Mouse (Mus musculus) kidney, adult 2 months (tissue): ENCODE results near the gene Wscd1. TPM values are rescaled to one million over a fixed set of nuclear protein-coding genes. Genes with fewer than 3 reads are reported as not detected.
"Not testable (repeated sequence)": the region's sequence is repeated elsewhere in the genome, so short reads cannot be mapped to it uniquely, and the experiment has no call there.

Experiments
- DNase-seq: peaks from one replicate; pipeline ENCODE4 v3.0.0; 2021
- H3K27ac ChIP-seq: fragments of 200-500 bp; 2 replicates; pipeline ENCODE4 v1.5.1; 2012; ENCODE audit warnings: low read depth, low read length, control low read depth, inconsistent platforms; ENCODE audit not compliant: insufficient read depth
- H3K27me3 ChIP-seq: fragments of 200-500 bp; replicated peaks from 2 replicates; pipeline ENCODE4 v1.6.1; 2012; ENCODE audit warnings: mild to moderate bottlenecking, moderate library complexity, low read length, inconsistent platforms; ENCODE audit not compliant: control insufficient read depth, insufficient read depth
- H3K36me3 ChIP-seq: fragments of 200-500 bp; 2 replicates; pipeline ENCODE4 v1.6.1; 2012; ENCODE audit warnings: mild to moderate bottlenecking, moderate library complexity, low read length, inconsistent platforms; ENCODE audit not compliant: control insufficient read depth, insufficient read depth
- H3K4me1 ChIP-seq: fragments of 200-500 bp; 2 replicates; pipeline ENCODE4 v1.6.1; 2011; ENCODE audit warnings: low read length; ENCODE audit not compliant: control insufficient read depth, insufficient read depth
- H3K4me3 ChIP-seq: fragments of 200-500 bp; 2 replicates; pipeline ENCODE4 v1.5.1; 2011; ENCODE audit warnings: mild to moderate bottlenecking, low read depth, low read length, control low read depth; ENCODE audit not compliant: insufficient read depth
- CTCF ChIP-seq: fragments of 200-500 bp; conservative IDR thresholded peaks from 2 replicates; pipeline ENCODE4 v1.5.1; 2011; ENCODE audit warnings: low read depth, mild to moderate bottlenecking, control low read depth, low read length, moderate library complexity, mixed read lengths; ENCODE audit not compliant: insufficient read depth, insufficient read length
- POLR2A ChIP-seq: fragments of 200-500 bp; IDR thresholded peaks from one replicate; pipeline ENCODE4 v1.6.1; 2011; ENCODE audit warnings: low read depth, low read length, control low read depth
- WGBS: fragments of 180-500 bp; shearing (Covaris S2); methylation state at CpG from one replicate; pipeline ENCODE4 v1.1.7; 2018; 5-methylcytosine and 5-hydroxymethylcytosine counted together
- polyA plus RNA-seq: library from polyadenylated mRNA; depleted of rRNA; stranded (reverse); fragments of >200 nt; gene quantifications from 2 replicates; pipeline ENCODE4 v1.2.3, GENCODE M21; 2012

The Wscd1 gene
- polyA plus RNA-seq, 1 experiment, result 12.5 TPM

DNA sequence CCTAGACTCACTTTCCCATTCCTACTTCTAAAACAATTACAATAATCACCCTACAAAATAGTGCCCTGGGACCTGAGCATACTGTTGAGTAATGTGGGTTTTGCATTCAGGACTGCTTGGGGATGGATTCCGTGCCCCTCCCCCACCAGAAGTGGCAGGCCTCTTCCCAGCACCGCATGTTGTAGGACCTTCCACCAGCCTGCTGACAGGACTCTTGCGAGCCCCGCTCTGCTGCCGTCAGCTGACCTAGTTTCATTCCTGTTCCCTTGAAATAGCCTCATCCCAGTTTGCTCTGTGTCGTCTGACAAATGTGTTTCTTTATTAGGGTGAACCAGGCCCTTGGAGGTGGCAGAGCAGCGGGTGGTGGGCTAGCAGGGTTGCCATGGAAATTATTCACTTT is 64.8 kb downstream of the Wscd1 start:
- 75% methylated on average over 7 of the region's 7 CpGs for WGBS
- DNase-seq, result no peak
- H3K4me1 ChIP-seq, result peaks cover 4% of the 10 kb centered on the region; the same call in 1 of the 2 replicates
- no peak for TF ChIP-seq POLR2A
- TF ChIP-seq CTCF, result no peak
- no peaks in the 10 kb centered on the region for H3K36me3 ChIP-seq
- H3K4me3 ChIP-seq, result no peak overlapping the region
- H3K27ac ChIP-seq, result no peak overlapping the region
- H3K27me3 ChIP-seq, result no peaks in the 10 kb centered on the region

DNA sequence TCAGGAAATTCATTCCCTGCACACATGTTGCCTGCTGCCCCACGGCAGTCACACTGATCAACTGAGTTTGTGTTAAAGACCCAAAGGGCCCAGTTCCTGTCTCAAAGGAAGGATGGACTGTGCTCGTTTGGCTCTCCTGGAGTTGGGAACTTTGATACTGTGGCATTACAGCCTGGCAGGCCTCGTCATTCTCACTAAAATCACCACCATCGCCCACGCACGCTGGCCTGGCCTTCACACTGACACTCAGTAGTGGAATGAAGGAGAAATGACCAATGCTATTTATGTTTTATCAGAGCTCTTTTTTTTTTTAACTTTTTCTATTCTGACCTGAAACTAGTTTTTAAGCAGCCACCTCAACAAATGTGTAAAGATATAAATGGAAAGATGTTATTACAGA is 65.6 kb downstream of the Wscd1 start:
- peaks cover 4% of the 10 kb centered on the region; the same call in 1 of the 2 replicates for H3K4me1 ChIP-seq
- WGBS, result 79% methylated on average over 6 of the region's 6 CpGs
- TF ChIP-seq CTCF (no peak), POLR2A (no peak)
- H3K36me3 ChIP-seq, result no peaks in the 10 kb centered on the region
- no peak for DNase-seq
- H3K27me3 ChIP-seq, result no peaks in the 10 kb centered on the region
- no peak overlapping the region for H3K27ac ChIP-seq
- no peak overlapping the region for H3K4me3 ChIP-seq

DNA sequence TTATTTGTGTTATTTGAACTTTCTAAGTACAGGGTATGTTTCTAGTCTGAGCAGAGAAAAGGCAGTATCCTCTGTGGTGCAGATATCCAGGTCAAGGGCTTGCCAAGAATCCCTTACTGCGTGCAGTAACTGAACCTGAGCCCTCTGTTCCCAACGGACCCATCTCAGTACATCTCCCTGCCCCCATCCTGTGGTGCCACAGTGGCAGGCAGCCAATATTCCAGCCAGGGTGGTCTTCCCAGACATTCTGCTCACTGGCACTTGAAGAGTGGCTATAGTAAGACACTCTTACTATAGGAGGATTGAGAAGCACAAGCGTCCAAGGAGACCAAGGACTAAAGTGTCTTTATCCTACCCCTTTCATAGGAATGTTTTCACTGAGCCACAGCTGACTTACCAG is 67.2 kb downstream of the Wscd1 start:
- Histone ChIP-seq H3K4me3 (no peak overlapping the region), H3K27ac (peak overlapping the region; percentile 59), H3K36me3 (no peaks in the 10 kb centered on the region), H3K4me1 (peaks cover 4% of the 10 kb centered on the region; the same call in 1 of the 2 replicates), H3K27me3 (no peaks in the 10 kb centered on the region)
- WGBS, result 63% methylated on average over 3 of the region's 3 CpGs
- DNase-seq, result peak; percentile 3
- no peak for TF ChIP-seq POLR2A
- TF ChIP-seq CTCF, result no peak

DNA sequence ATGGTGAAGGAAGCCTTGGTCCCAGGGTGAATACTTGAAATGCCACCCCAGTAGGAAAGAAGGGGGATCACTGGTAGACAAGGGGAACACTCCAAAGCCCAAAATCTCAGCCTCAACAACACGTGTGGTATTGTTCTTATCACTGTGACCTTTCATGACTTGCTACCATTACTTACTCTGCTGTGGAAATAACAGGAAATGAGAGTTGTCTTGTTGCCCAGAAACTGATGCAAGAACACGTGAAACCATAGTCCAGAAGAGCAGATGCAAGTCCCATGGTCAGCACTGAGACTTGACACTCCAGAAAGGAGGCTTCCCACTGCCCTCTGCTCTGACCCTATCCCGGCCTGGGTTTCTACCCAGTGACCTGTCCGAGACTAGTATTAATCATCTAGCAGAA is 67.6 kb downstream of the Wscd1 start:
- TF ChIP-seq CTCF, result no peak
- no peak for TF ChIP-seq POLR2A
- Histone ChIP-seq H3K4me3 (no peak overlapping the region), H3K4me1 (peaks cover 4% of the 10 kb centered on the region; the same call in 1 of the 2 replicates), H3K27ac (peak overlapping the region; percentile 59), H3K27me3 (no peaks in the 10 kb centered on the region), H3K36me3 (no peaks in the 10 kb centered on the region)
- 52% methylated on average over 4 of the region's 4 CpGs for WGBS
- peak; percentile 74 for DNase-seq

DNA sequence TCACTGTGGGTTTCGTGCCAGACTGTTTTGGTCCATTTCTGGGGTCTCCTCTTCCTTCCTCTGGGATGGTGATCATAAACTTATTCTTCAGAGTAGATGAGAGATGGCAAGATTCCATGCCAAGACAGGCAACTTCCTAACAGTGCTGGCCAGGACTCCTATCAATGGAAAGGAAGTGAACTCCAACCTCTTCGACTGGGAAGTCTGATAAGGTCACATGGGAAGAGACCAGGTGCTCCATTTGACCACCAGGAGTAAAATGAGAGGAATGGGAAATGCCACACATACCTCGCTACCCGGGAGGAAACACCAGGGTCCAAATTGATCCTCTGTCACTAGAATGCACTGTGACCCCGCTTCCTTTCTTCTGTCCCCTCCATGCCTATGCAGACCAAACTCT is 68.4 kb downstream of the Wscd1 start:
- Histone ChIP-seq H3K4me3 (no peak overlapping the region), H3K4me1 (peaks cover 4% of the 10 kb centered on the region; the same call in 1 of the 2 replicates), H3K27me3 (no peaks in the 10 kb centered on the region), H3K27ac (peak overlapping the region; percentile 41), H3K36me3 (no peaks in the 10 kb centered on the region)
- TF ChIP-seq POLR2A (no peak), CTCF (no peak)
- peak; percentile 62 for DNase-seq
- WGBS, result 50% methylated on average over 5 of the region's 5 CpGs

DNA sequence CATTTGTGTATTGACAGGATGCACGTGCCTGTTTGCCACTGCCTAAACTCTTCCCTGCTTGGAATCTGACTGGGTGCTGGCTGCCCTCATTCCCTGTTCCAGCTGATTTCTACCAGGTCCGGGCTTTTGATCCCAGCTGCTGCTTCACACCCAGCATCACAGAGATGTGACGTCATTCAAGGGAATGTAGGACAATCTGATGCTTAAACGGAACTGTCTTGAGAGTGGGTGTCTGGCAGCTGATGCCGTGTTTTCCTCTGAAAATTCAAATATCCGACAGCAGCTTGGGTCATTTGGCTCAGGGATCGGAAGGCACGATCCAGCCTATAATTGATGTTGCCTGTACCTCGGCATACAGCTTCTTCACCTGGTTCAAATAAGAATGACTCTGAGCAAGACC is 70.2 kb downstream of the Wscd1 start:
- 74% methylated on average over 9 of the region's 9 CpGs for WGBS
- TF ChIP-seq CTCF (no peak), POLR2A (no peak)

DNA sequence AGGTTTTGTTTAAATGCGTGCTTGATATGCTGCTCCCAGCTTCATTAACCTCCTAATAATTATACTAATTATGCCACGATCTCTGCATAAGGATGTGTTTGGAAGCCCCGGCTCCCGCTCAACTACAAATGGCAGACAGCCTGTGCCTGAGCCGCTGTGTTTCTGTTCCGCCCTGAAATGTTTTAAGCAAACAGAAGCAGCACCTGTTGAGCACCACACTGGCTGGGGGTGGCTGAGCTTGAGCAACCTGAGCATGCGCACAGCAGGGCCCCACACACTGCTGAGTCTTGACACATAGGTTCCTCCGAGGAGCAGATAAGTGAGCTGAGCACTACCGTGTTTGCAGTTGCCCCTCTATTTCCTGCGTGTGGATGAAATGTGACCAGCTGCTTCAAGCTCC is 71.1 kb downstream of the Wscd1 start:
- Histone ChIP-seq H3K27me3 (no peaks in the 10 kb centered on the region), H3K4me1 (peaks cover 4% of the 10 kb centered on the region; the same call in 1 of the 2 replicates), H3K27ac (no peak overlapping the region), H3K4me3 (no peak overlapping the region), H3K36me3 (no peaks in the 10 kb centered on the region)
- TF ChIP-seq POLR2A (no peak), CTCF (no peak)
- DNase-seq, result no peak
- 52% methylated on average over 10 of the region's 10 CpGs for WGBS

More for the DNA sequence above, 70.2 kb downstream of the Wscd1 start:
- Histone ChIP-seq H3K27me3 (no peaks in the 10 kb centered on the region), H3K4me1 (peaks cover 4% of the 10 kb centered on the region; the same call in 1 of the 2 replicates), H3K36me3 (no peaks in the 10 kb centered on the region), H3K27ac (no peak overlapping the region), H3K4me3 (no peak overlapping the region)
- no peak for DNase-seq

DNA sequence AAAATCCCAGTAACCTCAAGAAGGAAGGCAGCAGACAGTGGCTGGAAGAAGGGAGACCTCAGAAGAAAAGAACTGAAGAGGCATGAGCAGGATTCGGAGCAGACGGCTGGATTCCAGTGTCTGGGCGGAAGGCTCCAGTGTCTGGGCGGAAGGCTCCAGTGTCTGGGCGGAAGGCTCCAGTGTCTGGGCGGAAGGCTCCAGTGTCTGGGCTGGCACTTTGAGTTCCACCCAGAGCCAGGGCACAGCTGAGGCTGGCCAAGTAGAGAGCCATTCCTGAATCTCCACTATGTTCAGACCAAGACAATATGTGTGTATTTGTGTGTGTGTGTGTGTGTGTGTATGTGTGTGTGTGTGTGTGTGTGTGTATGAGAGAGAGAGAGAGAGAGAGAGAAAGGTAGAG is 71.8 kb downstream of the Wscd1 start:
- DNase-seq, H3K27me3 ChIP-seq, H3K36me3 ChIP-seq, H3K27ac ChIP-seq, H3K4me3 ChIP-seq, H3K4me1 ChIP-seq: not testable (repeated sequence)
- 88% methylated on average over 6 of the region's 6 CpGs for WGBS
